Mouse (Mus musculus) neural tube, embryonic 10.5 days (tissue): ENCODE results near the gene Metap2.

Source experiments
- DNase-seq: peaks from one replicate; pipeline ENCODE4 v3.0.0-alpha.2; 2017; ENCODE audit warnings: low spot score; ENCODE audit errors: extremely low spot score

The Metap2 gene

DNA sequence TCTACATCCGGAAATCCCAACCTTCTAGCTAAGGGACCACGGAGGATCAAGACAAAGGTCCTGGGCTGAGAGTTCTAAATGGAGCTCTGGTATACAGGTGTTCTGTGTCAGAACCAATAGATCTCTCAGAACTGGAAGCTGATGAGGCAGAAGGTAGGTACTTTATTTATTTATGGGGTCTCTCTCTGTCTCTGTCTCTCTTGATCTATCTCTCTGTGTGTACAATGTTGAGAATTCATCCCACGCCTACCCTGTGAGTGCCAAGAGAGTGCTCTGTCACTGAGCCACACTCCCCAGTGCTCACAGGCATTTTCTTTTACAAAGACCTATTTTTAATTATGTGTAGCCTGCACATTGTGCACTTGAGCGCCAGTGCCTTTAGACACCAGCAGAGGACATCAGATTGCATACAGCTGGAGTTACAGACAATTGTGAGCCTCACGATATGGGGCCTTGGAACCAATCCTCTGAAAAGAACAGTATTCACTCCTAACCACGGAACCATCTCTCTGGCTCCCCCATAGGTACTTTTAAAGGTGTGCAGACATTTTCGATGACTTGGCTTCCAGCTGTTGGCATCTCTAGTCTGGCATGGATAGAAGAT, at the start of gene Metap2:
TSS of gene Metap2 (minus strand) at position 51 of the 604 bp plus-strand sequence.
- no peak for DNase-seq

DNA sequence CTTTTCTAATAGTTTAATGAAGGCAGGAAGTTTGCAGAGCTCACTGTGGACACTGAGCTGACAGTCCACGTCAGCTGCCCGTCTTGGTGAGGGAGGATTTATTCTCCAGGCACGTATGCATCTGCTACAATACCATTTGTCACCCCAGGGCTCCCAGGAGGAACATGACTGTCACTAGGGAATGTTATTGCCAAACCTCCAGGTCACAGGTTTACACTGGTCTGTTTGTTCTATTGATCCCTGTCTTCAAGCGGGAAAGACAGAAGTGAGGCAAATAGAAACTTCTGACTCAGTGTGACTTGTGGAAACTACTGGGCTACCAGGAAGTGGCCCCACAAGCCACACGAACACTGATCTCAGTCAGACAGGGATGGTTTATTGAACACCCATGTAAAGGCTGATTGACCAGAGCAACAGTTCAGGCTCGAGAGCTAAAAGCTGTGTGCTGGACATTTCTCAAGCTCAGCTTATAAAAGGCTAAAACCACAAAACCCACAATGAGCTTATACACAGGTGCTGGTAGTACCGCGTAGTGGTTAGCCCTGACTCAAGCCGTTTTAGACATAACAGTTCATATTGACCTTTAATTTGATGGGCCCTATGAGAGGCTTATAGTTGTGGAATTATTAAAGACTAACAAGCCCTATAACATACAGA, 49.1 kb upstream of the Metap2 start:
- DNase-seq: no peak

DNA sequence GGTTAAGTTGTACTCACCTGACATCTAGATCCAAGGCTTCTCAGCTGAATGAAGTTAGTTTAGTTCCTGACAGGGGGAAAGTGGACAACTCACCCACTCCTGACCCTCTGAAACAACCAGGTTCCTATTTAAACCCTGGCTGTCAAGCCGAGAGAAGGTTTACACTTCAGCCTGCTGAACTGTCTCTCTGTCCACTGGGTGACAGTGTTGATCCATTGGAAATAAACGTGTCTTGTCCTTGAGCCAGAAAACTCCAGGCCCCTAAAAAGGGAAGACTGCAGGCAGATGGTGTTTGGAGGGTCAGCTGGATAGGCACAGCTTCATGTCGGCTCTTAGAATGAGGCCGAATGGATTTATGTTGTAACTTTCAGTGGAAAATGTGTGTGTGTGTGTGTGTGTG, 48.5 kb upstream of the Metap2 start:
- peak; percentile 23 for DNase-seq

DNA sequence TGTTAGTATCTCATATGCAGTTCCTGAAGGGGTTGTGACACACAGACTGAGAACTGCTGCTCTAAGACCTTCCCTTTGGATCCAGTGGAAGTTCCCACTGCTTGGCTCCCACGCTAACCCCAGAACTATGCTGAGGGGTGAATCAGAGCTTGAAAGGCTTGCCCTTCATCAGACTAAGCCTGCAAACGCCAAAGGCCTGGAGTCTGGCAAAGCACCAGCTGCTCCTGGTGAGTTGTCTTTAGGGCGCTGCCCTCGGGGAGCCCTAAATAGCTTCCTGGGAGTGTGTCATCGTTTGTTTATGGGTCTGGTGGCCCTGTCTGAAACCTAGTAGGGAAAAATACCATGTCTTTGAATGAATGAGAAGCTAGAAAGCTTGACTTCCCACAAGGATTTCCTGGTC, 47.3 kb upstream of the Metap2 start:
- DNase-seq: no peak

DNA sequence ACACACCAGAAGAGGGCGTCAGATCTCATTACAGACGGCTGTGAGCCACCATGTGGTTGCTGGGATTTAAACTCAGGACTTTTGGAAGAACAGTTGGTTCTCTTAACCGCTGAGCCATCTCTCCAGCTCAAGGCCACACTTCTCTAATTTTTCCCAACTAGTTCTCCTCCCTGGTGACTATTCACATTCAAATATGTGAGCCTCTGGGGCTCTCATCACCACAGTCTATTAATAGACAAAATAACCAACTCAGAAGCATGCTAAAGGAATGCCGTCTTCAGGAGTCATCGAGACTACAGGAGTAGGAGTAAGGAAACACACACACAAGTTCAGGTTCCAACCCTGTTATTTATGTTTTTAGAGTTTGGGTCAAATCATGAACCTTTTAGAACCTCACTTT, 43.4 kb upstream of the Metap2 start:
- DNase-seq: no peak

DNA sequence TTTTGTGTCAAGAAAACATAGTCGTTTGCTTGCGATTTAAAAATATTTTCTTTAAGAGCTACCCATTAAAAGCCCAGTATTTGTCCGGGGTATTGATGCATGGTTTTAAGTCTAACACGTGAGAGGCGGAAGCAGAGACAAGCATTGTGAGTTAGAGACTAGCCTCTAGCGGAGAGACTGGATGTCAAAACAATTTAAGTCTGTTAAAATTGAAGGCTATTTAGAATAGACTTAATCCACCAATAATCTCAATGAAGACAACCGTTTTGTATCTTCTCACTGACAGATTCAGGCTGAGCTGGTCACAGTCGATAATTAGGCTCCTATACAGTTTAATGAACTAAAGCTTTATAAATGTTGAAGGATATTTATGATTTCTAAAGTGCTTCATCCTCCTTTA, 42.8 kb upstream of the Metap2 start:
- no peak for DNase-seq

DNA sequence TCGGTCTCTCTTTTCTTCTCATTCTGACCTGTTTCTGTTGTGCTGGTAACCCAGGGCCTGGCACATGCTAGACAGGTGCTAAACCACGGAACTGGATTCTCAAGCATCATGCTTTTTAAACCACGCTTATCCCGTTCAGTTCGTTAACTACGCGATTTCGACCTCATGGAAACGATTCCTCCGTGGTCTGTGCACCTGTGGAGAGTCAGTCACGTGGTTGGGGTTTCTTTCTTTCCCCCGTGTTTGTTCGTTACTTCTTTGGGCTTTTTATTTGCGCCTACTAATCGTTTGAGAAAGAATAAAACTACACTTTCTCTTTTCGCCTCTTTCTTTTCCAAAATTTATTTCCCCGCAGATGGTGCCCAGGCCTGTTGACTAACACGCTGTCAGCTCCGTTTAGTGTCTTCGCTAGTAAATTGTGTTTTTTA, 42.0 kb upstream of the Metap2 start:
- no peak for DNase-seq

DNA sequence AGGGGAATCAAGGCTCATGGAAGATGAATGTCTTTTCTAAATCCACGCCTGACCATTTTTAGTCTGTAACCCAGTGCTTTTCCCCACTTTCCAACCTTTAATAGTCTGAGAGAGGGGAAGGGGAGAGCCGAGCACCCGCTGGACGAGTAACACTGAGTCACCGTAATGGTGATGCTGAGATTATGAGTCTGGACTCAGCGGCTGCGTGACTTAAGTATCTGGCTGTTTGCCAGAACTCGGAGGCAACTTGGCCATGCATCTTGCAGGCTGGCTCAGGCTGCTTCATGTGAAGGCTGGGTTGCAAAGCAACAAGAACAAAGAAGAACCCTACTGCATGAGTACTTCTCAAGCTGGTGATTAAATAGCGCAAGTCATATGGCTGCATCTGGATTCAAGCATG, 37.1 kb upstream of the Metap2 start:
- no peak for DNase-seq

DNA sequence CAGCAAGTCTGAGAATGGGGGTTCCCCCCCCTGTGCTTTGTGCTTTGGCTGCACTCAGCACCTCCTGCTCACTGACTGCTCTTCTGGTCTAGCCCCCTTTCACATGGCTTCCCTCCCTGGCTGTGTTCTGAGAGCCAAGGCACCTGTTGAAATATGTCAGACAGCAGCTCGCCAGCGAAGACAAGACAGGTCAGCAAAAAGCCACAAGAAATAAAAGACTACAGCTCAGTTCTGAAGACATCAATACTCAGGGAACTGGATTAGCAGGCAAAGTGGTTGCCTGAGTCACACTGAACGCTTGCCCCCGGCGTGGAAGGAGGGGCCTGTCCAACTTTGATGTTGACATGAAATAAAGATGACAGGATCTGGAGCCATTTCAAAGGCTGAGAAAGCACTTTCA, 36.0 kb upstream of the Metap2 start:
- DNase-seq: no peak

DNA sequence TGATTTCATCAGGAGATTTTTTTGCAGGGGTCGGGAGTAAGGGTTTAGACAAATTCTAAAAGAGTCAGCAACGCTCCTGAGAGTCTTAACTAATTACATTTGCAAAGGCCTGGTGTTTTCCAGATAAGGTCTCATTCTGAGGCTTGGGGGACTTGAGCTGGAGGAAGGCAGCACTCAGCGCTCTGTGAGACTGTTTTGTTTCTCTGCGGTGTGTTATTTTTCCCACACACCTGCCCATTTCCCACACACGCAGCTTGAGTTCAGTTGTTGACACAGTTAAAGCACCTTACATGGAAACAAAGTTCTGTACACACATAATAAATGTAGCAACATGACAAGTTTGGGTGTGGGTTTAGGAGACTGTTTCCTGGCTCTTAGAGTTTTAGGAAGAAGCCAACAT, 35.1 kb upstream of the Metap2 start:
- DNase-seq: no peak

DNA sequence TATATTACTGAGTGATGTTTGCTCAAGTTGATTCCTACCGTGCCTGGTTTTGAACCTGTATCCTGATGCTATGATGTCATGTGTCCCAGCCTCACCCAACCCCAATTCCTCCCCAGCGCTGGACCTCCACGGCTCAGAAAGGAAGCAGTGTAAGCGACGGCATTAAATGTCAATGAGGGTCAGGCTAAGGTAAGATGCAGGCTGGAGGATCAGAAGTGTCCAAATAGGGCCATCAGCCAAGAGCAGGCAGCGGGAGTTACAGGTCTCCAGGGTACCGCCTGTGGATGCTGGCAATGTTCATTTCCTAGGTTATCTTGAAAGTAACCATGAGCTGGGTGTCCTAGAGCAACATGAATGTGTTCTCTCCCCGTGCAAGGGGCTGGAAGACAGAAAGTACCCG, 34.5 kb upstream of the Metap2 start:
- DNase-seq: no peak

DNA sequence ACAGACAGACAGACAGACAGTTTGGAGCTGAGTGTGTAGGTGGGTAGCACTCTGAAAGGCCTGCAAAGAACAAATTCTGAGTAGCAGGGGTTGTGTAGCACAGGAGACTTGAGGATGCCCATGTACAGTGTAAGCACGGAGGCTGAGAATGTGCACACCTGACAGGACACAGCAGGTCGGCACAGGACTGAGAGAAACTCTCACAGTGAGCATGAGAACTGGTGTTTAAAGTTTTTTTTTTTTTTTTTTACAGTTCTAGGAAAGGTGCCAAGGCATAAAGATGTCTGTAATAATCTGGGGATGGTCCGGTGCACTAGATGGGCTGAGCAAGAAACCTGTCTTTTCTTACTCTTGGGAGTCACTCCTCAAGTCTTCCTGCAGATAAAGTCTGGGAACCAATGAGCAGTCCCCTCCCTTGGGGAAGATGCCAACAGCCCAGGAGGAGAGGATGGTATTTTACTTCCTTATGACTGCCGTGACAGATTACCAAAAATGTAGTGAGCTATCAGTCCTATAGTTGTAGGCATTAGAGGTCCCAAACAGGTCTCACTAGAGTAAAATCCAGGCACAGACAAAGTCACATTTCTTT, 33.4 kb upstream of the Metap2 start:
- no peak for DNase-seq

DNA sequence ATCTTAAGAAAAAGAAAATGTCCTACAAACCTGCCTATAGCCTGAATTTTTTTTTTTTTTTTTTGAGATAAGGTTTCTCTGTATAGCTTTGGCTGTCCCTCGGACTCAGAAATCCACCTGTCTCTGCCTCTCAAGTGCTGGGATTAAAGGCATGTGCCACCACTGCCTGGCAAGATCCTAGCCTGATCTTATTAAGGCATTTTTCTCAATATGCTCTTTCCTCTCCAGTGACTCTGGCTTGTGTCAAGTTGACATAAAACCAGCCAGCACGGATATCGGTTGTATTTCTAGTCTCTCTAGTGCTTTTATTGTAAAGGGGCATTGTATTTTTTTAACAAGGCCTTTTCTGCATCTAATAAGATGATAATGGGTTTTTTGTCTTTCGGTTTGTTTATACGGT, 27.8 kb upstream of the Metap2 start:
- DNase-seq: no peak

DNA sequence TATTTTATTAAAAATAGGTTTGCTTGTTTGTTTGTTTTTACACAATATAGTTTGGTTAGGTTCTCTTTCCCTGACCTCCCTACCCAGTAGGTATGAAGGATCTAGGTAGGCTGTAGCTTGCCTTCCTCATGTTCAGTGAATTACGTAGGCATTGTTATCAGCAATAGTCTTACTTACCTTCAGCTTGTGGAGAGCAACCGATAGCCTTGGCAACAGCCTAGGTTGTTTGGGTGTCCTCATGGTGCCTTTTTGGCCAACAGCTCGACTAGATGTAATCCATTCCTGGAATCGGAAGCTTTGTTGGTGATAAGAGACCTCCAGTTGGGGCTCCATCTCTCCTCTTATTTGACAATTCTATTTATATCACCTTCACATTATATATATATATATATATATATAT, 24.3 kb upstream of the Metap2 start:
- DNase-seq: no peak

DNA sequence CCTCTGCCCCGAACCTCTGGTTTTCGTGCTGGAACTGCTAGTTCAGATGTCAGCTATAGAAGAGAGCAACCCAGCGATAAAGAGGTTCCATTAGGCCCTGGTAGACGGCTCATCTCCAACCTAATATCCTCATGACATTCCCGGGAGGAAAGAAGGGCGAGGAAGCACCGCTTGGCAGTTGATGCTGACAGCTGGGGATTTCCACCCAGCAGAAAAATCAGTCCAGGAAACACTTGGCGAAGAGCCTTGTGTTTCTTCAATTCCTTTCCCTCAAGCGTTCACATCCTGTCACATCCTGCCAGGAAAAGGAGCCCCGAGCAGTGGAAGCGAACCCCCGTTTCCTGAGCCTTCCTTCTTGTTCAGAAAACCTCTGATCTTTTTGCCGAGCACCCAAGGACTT, 22.3 kb upstream of the Metap2 start:
- DNase-seq: no peak

DNA sequence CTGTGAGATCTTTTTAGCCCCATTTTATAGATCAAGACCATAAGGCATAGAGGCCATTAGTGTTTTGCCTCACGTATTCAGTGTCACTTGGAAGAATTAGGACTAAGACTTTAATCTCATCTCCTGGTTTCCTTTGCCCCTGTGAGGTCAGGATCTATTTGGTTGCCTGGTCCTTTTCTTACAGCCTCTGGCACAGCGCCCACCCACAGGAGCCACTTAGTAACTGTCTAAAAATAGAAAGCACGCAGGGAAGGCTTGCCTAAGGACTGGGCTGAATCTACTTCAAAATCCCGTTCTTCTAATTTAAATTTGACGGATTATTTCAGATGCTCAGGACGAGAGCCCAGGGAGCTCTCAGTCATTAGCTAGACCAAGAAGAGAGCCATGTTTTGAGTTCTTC, 21.8 kb upstream of the Metap2 start:
- no peak for DNase-seq

DNA sequence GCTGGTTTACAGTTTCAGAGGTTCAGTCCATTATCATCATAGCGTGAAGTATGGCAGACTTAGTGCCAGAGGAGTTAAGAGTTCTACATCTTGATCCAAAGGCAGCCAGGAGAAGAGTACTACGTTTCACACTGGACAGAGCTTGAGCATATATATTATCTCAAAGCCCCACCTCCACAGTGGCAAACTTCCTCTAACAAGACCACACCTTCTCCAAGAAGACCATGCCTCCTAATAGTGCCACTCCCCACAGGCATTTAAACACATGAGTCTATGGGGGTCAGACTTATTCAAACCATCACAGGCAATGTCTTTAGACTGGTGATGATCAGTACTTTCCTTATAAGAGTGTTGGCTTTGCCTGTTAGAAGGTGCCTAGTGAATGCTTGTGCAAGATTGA, 21.2 kb upstream of the Metap2 start:
- no peak for DNase-seq

DNA sequence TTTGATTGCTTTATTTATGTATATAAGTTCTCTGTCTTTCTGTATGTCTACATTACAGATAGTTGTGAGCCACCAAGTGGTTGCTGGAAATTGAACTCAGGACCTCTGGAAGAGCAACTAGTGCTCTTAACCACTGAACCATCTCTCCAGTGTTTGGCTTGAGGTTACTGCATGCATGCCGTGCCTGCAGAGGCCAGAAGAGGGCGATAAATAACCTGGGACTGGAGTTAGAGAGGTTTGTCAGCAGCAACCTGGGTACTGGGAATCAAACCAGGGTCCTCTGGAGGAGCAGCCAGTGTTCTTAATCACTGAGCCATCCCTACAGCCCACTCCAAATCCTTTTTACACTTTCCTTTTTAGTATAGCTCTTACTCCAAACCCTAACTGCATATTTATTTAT, 19.9 kb upstream of the Metap2 start:
- no peak for DNase-seq

DNA sequence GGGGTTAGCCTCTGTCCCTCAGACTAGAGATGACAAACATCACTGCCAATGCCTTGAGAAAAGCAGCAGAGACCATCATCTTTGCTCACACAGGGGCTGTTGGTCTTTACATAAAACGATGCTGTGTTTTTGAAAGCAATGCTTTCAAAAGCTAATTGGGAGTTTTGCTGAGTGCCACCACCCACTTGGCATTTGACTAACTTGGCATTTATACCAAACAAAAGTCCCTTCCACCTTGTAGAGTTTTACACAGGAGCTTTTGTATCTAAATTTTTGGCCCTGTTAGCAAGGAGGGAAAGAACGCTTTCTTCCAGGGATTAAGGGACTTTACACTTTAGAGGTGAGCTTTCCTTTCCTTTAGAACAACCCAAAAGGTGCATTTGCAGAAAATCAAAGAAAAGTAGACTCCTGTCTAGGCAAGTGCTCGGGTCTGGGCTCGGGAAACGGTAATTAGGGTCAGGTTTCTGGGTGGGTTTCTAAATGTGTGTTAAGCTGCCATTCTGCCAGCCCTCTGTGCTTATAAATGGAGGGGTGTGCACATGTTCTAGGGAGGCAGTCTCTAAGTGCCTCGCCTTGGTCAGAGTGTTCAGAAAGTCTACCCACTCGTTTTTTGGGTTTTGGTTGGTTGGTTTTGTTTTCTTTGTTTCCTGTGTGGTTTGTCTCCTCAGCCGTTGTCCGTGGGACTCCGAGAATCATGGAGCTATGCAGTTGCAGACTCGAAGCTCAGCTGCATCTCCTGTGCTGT, 18.8 kb upstream of the Metap2 start:
- no peak for DNase-seq

DNA sequence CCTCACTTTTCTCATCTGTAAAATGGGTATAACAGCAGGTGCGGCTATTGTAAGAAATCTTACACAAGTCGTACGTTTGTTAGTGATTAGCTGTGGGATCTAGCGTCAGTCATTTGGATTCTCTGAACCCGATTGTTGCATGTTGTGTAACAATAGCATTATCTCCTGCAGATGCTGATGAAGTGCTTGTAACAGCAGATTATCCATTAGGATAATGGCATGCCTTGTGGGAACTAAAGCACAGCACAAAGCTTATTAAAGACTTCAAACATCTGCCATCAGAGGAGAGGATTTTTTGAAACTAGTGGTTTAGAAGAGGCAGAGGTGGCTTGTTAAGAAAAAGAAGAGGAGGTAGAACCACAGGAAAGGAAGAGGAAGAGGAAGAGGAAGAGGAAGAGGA, 16.6 kb upstream of the Metap2 start:
- DNase-seq: no peak

DNA sequence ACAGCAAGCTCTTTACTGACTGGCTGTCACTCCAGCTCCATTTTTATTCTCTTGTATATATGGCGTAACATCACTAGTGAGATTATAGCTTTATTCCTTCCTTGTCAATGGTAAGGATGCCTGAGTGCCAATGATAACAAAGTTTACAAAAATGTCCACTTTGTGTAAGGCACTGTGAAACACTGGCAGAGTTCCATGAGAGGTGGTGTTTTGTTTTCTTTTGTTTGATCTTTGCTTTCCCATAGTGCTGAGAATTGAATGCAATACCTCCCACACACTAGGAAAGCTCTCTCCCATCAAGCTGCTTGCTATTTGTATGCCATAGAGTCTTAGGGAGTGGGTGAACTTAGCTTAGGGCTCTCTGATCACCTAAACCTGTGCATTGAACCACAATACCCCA, 16.0 kb upstream of the Metap2 start:
- no peak for DNase-seq

DNA sequence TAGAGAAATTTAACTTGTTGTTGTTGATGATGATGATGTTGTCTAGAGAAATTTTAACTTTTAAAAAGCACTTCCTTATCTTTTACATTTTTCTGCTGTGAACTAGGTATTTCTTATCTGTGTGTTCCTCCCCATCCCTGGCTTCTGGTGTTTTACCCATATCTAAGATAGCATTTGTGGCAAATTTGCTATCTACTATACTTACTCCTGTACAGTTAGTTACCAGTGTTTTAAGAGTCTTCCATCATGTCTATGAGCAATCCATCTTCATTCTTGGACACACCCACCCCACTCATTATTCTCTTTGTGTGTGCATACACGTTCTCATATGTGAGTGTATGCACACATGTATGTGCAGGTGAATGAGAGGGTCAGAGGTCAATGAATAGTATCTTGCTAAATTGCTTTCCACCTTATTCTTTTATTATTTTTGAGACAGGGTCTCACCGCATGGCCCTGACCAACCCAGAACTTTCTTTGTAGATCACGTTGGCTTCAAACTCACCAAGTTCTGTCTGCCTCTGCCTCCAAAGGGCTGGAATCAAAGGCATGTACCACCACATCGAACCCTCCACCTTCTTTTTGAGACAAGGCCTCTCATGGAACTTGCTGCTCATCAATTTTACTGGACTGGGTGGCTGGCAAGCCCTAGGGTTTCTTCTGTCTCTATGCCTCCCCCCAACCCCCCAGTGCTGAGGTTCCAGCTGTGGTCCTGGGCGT, 15.4 kb upstream of the Metap2 start:
- DNase-seq: no peak
